Mouse (Mus musculus) ovary, postnatal 10 days (tissue): ENCODE results near the gene Kcnj1.

Experiments
- DNase-seq: peaks from one replicate; pipeline ENCODE4 v3.0.0; 2022; ENCODE audit warnings: low spot score

Kcnj1 gene

GRCm38 (mm10) chr9:32394761-32395161 lies 22.5 kb downstream of the Kcnj1 start:
- no peak for DNase-seq

GRCm38 (mm10) chr9:32400212-32400611 lies 27.9 kb downstream of the Kcnj1 start:
- no peak for DNase-seq

- no peak for DNase-seq
Observed at GRCm38 (mm10) chr9:32400662-32401161, 28.4 kb downstream of the Kcnj1 start.

GRCm38 (mm10) chr9:32405191-32405925 lies 33.1 kb downstream of the Kcnj1 start:
- DNase-seq, result no peak

GRCm38 (mm10) chr9:32408730-32409059 lies 36.4 kb downstream of the Kcnj1 start:
- DNase-seq, result no peak

GRCm38 (mm10) chr9:32409060-32409961 lies 37.0 kb downstream of the Kcnj1 start:
- no peak for DNase-seq

GRCm38 (mm10) chr9:32410671-32411070 lies 38.4 kb downstream of the Kcnj1 start:
- no peak for DNase-seq

GRCm38 (mm10) chr9:32411507-32411906 lies 39.2 kb downstream of the Kcnj1 start:
- no peak for DNase-seq

GRCm38 (mm10) chr9:32412836-32413580 lies 40.7 kb downstream of the Kcnj1 start:
- DNase-seq, result no peak

- DNase-seq, result no peak
Observed at GRCm38 (mm10) chr9:32414956-32415355, 42.7 kb downstream of the Kcnj1 start.

- DNase-seq, result no peak
Observed at GRCm38 (mm10) chr9:32415952-32416351, 43.7 kb downstream of the Kcnj1 start.

GRCm38 (mm10) chr9:32417466-32418116 lies 45.3 kb downstream of the Kcnj1 start:
- no peak for DNase-seq

GRCm38 (mm10) chr9:32420711-32421110 lies 48.4 kb downstream of the Kcnj1 start:
- no peak for DNase-seq

GRCm38 (mm10) chr9:32425321-32425720 lies 53.0 kb downstream of the Kcnj1 start:
- DNase-seq, result no peak

GRCm38 (mm10) chr9:32431061-32431460 lies 58.8 kb downstream of the Kcnj1 start:
- DNase-seq, result no peak

- no peak for DNase-seq
Observed at GRCm38 (mm10) chr9:32434241-32435213, 62.2 kb downstream of the Kcnj1 start.

GRCm38 (mm10) chr9:32443115-32443514 lies 70.8 kb downstream of the Kcnj1 start:
- DNase-seq, result no peak

GRCm38 (mm10) chr9:32443817-32444216 lies 71.5 kb downstream of the Kcnj1 start:
- DNase-seq, result no peak

GRCm38 (mm10) chr9:32444453-32445201 lies 72.3 kb downstream of the Kcnj1 start:
- no peak for DNase-seq

- no peak for DNase-seq
Observed at GRCm38 (mm10) chr9:32445789-32446188, 73.5 kb downstream of the Kcnj1 start.
